Mouse (Mus musculus): Measurements from ENCODE around the gene Lat2.

- TF ChIP-seq POLR2A (IDR thresholded peaks at IDR 0.05; ENCODE audit: extremely low read depth, insufficient read depth, low read length) (no peak), CTCF (IDR thresholded peaks at IDR 0.05; ENCODE audit: low read depth, low read length) (no peak)
Observed at GRCm38 (mm10) chr5:134644643-134645118, 29.9 kb upstream of the Lat2 start.
